Mouse (Mus musculus) heart, postnatal 36 days (tissue): ENCODE data around the gene Vps25. TPM values are rescaled to one million over a fixed set of nuclear protein-coding genes. Genes with fewer than 3 reads are reported as not detected.

ENCODE experiments used
- total RNA-seq, 2 experiments: library from RNA; stranded (reverse); gene quantifications; 2 replicates each; pipeline ENCODE4 v1.2.3; 2021

Vps25 gene
- total RNA-seq, 2 experiments from 2014 or later: 84.6 to 95.8 TPM

Other genes with a start within 250 kb of the Vps25 start
- gene Atp6v0a1, start 244.3 kb upstream of the Vps25 start, total RNA-seq: 10 to 100 TPM; 76.8 to 88.5 TPM
- gene Naglu, start 183.7 kb upstream of the Vps25 start, total RNA-seq: 10 to 100 TPM in 1 of 2 experiments, 1 to 10 TPM in 1; 9.1 to 10.1 TPM
- gene Hsd17b1, start 175.3 kb upstream of the Vps25 start, total RNA-seq: under 1 TPM; 0.46 to 0.58 TPM
- gene Coasy, start 171.1 kb upstream of the Vps25 start, total RNA-seq: 10 to 100 TPM; 17.2 to 18.8 TPM
- 10 to 100 TPM; 18.8 to 23.1 TPM for gene Mlx, start 166.4 kb upstream of the Vps25 start, total RNA-seq
- gene Psmc3ip, start 158.3 kb upstream of the Vps25 start, total RNA-seq: 1 to 10 TPM; 1.9 to 4.1 TPM
- 10 to 100 TPM; 34.2 to 36.3 TPM for gene Retreg3, start 133.8 kb upstream of the Vps25 start, total RNA-seq
- gene Tubg1, start 133.8 kb upstream of the Vps25 start, total RNA-seq: 10 to 100 TPM; 23.2 to 24.1 TPM
- 1 to 10 TPM; 3.7 to 3.9 TPM for gene Tubg2, start 97.8 kb upstream of the Vps25 start, total RNA-seq
- gene Cntnap1, start 83.2 kb upstream of the Vps25 start, total RNA-seq: 1 to 10 TPM; 1.5 to 1.7 TPM
- gene Plekhh3, start 82.4 kb upstream of the Vps25 start, total RNA-seq: 10 to 100 TPM; 25.0 to 27.7 TPM
- under 1 TPM in 1 of 2 experiments, not detected in 1; 0.24 TPM for gene Ccr10, start 78.3 kb upstream of the Vps25 start, total RNA-seq
- 10 to 100 TPM; 34.8 to 36.7 TPM for gene Ezh1, start 27.2 kb upstream of the Vps25 start, total RNA-seq
- gene Ramp2, start 7.7 kb upstream of the Vps25 start, total RNA-seq: 100 to 1,000 TPM in 1 of 2 experiments, 10 to 100 TPM in 1; 88.9 to 132 TPM
- gene Wnk4, start 6.9 kb downstream of the Vps25 start, total RNA-seq: 10 to 100 TPM; 18.5 to 19.8 TPM
- under 1 TPM; 0.11 to 0.35 TPM for gene Cntd1, start 25.3 kb downstream of the Vps25 start, total RNA-seq
- 10 to 100 TPM; 90.1 to 92.7 TPM for gene Coa3, start 25.4 kb downstream of the Vps25 start, total RNA-seq
- 10 to 100 TPM; 88.6 to 98.7 TPM for gene Becn1, start 48.6 kb downstream of the Vps25 start, total RNA-seq
- gene Psme3, start 62.5 kb downstream of the Vps25 start, total RNA-seq: 10 to 100 TPM; 73.9 to 85.2 TPM
- gene Aoc2, start 71.4 kb downstream of the Vps25 start, total RNA-seq: 1 to 10 TPM; 1.8 to 2.2 TPM
- gene Aoc3, start 76.9 kb downstream of the Vps25 start, total RNA-seq: 10 to 100 TPM; 13.5 to 16.7 TPM
- gene G6pc, start 113.9 kb downstream of the Vps25 start, total RNA-seq: not detected
- 10 to 100 TPM; 18.6 to 22.8 TPM for gene Aarsd1, start 163.9 kb downstream of the Vps25 start, total RNA-seq
- gene Gm27029, start 171.1 kb downstream of the Vps25 start, total RNA-seq: 10 to 100 TPM in 1 of 2 experiments, 1 to 10 TPM in 1; 8.0 to 10.3 TPM
- gene Rundc1, start 171.4 kb downstream of the Vps25 start, total RNA-seq: 10 to 100 TPM; 12.2 to 12.4 TPM
- 10 to 100 TPM; 50.6 to 66.9 TPM for gene Ptges3l, start 171.6 kb downstream of the Vps25 start, total RNA-seq
- 10 to 100 TPM; 48.2 to 52.4 TPM for gene Rpl27, start 188.6 kb downstream of the Vps25 start, total RNA-seq
- 10 to 100 TPM; 13.3 to 15.6 TPM for gene Ifi35, start 194.7 kb downstream of the Vps25 start, total RNA-seq
- gene Rnd2, start 211.3 kb downstream of the Vps25 start, total RNA-seq: 1 to 10 TPM; 5.6 to 6.2 TPM
- 10 to 100 TPM; 22.0 to 24.9 TPM for gene Vat1, start 212.5 kb downstream of the Vps25 start, total RNA-seq